Mouse (Mus musculus) gastrocnemius, adult 18-20 months (tissue): Measurements from ENCODE around the gene Klhl5. TPM values are rescaled to one million over a fixed set of nuclear protein-coding genes. Genes with fewer than 3 reads are reported as not detected.
"Not testable (repeated sequence)": the region's sequence is repeated elsewhere in the genome, so short reads cannot be mapped to it uniquely, and the experiment has no call there.

Source experiments
- DNase-seq: peaks from one replicate; pipeline ENCODE4 v3.0.0; 2021; ENCODE audit warnings: low spot score
- total RNA-seq, 2 experiments: library from RNA; stranded (reverse); gene quantifications; 2 replicates each; pipeline ENCODE4 v1.2.3; 2021

Gene Klhl5
- total RNA-seq, 2 experiments from 2014 or later = 3.6 to 5.2 TPM

DNA sequence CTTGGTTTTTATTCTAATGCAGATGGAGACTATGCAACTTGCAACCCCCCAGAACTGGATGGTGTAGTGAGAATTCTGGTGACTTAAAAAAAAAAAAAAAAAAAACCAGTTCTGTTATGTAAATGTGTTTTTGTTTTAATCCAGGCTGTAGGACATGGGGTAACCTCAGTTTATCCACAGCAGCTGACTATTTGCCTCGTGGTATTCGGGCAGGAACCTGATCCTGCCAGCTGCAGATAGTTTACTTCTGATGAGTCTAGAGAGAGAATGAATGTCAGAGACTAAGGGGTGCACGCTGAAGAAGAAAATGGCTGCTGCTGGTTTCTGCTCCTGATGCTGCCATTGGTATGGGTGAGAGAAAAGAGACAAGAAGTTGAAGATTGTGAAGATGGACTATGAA is 11.3 kb upstream of the Klhl5 start:
- no peak for DNase-seq

DNA sequence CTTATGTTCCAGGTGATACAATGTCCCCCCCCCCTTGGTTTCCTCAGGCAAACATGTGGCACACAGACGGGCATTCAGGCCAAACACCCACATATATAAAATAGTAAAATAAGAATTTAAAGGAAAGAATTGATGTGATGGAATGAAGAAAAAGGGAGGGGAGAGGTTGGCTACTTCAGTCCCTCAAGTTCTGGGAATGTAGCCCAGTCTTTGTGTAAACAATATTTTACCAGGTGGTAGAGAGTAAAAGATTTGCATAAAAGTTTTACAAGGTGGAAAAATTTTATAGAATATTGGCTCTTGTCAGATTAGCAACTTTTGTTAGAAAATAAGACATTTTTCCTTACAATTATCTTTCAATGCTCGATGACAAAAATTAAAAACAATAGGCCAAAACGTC is 10.5 kb upstream of the Klhl5 start:
- DNase-seq = no peak

DNA sequence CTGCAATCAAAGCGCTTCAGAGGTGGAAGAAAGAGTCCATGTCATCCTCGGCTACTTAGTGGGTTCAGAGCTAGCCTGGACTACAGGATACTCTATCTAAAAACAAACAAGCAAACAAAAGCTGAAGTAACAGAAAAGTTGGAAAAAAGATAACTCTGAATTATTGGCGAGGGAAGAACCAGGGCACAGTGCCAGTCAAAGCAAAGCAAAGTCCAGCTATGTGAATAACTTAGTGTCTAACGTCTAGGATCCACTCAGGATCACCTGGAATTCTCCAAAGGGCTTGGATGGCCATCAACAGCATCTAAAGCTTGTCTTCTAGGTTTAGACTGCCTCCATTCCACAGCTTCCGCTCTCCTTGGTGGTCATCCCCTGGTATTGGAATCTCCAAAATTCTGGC is 9.9 kb upstream of the Klhl5 start:
- DNase-seq = no peak

DNA sequence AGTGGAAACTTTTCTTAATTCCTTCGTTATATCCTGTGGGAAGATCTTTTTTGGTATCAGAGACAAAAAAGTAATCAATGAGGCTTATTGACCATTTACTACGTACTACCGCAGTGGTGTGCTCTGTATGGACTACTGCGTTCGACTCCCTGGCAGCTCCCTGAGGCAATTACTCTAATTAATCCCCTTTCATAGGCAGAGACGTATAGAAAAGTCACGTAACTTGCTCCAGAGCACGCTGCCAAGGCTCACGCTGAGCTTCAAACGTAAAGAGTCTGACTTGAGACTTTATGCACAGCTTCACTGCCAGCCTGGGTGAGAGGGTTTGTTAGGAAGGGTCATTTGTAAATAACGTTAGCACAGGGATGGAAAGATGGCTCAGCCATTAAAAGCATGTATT is 7.3 kb upstream of the Klhl5 start:
- DNase-seq = no peak

DNA sequence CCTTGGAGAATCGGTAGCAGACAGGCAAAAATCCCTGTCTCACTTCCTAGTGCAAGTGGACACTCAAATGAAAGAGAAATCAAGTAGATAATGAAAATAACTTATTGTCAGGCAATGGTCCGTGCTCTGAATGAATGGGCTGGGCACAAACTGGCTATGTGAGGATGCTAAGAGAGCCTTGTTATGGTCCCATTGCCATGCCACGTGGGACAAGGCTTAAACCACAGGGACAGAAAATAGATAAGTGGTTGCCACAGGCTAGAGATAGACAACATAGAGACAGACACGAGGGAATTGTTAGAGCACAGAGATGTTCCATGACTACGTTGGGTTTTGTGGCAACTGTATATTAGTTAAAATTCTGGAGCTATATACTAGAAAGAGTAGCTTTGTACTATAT is 6.1 kb upstream of the Klhl5 start:
- DNase-seq = no peak

DNA sequence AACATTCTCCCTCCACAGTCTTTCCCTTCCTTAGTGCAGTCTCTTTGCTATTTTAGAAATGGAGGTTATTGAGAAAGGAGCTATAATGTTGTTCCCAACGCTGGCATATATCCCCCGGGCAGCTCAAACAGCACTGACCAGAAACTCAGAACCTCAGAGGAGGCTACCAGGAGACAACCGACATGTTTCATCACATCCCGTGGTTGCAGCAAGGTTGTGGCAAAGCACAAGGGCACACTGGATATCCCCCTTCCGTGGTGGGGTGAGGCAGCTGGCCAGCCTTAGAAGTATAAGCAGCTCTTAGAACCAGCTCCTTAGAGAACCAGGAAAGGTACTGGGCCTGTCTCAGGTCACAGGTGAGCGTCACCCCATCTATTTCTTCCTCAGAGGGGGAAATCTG is 5.7 kb upstream of the Klhl5 start:
- DNase-seq = no peak

DNA sequence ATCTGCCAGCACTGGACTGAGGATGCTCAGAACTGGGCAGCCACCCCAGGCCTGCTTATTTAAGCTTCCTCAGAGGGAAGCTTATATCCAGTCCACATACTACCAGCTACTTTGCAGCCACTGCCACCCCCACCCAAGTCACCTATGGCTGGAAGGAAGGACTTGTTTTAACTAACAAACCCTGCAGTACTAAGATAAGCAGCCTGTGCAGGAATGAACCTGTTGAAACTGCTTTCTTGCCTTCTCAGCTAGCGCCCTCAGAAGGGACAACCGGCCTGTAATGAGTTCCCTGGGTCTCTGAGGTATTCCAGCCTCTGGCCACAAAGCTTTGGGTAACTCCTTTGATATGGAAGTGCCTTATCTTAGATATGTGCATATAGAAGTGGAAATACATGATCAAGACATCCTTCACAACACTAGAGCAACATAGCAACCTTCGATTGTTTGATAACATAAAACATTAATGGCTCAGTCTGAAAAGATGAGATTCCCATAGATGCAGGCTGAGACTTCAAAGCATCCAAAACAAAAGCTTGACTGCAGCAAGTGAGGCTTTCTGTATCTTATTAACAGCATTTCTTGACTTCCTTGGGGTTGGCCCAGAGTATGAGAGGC is 5.2 kb upstream of the Klhl5 start:
- no peak for DNase-seq

DNA sequence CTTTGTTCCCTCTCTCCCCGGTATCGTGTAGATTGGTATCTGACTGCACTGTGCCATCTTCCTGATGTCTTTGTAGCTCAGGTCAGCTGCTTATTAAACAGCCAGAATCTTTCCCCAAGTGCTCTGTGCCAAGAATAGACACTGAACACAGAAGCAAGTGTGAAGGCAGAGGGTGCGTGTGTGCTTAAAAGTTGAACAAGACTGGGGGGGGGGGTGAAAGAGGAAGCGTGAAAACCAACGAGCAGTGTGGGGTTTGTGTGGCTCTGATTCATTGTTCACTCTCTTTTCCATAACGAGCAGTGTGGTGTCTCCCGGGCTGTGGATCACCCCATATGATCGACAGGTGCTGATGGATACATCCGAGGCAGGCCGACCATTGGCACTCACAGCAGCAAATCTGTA is 4.7 kb upstream of the Klhl5 start:
- DNase-seq = no peak

DNA sequence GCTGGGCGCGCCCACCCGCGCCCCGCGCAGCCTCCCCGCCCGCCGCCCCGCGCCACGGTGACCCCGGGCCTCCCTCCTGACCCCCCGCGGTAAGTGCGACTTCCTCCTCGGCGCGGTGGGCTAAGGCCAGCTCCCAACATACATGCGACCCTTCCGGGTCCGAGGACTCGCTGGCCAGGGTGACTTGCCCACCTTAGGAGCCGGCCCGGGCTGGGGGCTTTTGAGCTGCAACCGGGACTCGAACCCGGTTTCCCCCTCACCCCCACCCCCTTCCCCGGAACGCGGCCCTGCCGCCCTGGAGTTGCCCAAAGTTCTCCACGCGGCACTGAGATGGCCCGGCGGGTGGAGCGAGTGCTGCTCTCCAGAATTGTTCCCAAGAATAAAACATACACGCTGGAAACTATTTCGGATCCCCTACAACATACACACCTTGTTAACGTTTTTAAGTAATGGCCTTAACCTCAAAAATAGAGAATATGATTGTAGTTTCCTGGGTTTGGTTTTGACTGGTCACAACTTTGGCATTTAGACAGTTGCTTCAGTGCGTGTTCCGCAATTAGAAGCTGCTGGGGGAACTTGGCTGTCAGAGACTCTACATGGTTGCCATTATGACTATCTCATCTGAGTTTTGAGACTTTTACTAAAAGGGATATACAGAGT is 564 bp downstream of the Klhl5 start:
- DNase-seq = peak; percentile 37

DNA sequence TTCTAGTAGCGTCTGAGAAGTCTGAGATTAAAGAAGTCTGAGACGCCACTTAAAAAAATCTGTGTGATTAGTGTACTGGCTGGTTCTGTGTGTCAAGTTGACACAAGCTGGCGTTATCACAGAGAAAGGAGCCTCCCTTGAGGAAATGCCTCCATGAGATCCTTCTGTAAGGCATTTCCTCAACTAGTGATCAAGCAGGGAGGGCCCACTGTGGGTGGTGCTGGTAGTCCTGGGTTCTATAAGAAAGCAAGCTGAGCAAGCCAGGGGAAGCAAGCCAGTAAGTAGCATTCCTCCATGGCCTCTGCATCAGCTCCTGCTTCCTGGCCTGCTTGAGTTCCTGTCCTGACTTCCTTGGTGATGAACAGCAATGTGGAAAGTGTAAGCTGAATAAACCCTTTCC is 4.9 kb downstream of the Klhl5 start:
- not testable (repeated sequence) for DNase-seq

DNA sequence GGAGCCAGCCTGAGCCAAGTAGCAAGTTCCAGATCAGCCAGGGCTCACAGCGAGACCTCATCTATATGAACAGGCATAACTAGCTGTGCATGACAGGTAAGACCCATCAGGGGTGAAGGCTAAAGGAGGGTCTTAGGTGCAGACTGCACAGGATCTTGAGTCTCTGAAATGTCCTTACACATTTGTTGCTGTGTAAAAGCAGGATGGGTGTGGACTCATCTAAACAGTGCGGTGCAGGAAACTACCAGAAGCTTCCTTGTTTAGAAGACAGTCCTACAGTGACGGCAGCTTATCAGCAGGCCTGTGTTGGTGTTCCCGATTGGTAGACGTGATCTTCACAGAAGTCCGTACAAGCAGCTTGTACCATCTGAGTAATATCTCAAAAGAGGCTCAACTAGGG is 6.0 kb downstream of the Klhl5 start:
- DNase-seq = no peak

DNA sequence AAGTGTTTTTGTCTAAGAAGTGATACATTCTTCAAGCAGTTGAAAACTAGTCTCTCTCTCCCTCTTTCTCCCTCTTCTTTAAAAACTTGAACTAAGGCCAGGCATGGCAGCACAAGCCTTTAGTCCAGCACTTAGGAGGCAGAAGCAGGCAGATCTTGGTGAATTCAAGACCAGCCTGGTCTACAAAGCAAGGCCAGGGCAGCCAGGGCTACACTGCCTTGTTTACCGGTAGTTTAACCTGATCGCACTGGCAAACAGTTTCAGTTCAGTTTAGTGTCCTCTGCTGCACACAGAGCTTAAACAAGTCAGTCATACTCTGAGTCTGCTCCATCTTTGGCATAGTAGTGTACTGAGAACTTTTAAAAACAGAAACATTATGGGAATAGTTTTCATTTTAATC is 9.4 kb downstream of the Klhl5 start:
- DNase-seq = no peak

DNA sequence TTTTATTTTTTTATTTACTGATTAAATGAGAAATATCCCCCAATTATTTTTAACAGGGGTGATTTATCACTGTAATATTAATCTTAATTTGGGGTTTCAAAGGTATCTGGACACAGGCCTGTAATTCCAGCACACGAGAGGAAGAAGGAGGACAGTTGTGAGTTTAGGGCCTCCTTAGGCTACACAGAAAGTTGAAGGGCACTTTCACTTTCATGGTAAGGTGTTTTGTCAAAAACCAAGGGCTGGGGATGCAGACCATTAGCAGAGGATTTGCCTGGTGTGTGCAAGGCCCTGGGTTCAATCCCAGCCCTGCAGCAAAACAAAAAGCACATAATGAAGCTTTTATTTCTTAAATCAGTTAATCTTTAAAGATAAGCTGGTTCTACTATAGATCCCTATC is 12.2 kb downstream of the Klhl5 start:
- DNase-seq = no peak

DNA sequence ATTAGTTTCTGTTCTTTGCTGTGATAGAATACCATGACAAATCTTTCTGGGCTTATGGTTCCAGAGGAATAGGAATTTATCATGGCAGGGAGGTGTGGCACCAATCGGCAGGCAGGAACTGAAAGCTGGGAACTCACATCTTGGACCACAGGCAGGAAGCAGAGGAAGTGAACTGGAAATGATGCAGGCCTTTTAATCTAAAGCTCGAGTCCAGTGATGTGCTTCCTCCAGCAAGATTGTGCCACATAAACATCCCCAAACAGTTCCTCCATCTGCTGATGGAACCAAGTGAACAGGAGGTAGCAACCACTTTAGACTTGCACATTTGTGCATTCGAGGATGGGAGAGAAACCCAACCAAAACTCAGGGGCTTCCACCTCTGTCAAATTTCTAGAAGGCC is 12.6 kb downstream of the Klhl5 start:
- no peak for DNase-seq

DNA sequence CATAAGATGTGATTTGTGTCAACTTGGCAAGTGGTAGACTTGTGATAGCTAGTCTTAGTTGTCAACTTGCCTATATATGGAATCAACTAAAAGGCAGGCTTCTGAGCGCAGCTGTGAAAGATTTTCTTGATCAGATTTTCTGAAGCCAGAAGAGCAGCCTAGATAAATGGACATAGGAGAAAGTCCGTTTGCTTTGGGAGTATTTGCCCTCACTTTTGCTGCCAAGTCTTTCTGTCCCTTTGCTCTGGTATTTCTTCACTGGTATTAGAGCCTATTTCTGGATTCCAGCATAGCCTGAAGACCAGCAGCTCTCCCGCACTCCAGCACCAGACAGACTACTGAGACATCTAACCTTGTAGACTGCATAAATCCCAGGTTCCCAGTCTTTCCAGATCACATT is 15.3 kb downstream of the Klhl5 start:
- DNase-seq = no peak

DNA sequence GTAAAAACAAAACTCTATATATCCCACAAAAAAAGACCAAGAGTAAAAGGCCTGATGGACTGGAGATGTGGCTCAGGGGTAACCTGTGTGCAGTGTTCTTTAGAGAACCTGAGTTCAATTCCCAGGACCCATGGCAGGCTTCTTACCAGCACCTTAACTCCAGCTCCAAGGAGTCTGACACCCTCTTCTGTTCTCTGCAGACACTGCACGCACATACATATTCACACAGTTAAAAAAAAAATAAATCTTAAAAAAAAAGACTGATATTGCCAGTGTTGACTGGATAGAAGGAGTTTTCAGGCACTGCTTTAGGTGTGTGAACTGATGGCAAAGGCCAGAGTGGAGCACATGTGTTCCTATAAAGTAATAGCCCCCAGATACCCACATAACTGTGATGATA is 18.8 kb downstream of the Klhl5 start:
- DNase-seq = no peak

DNA sequence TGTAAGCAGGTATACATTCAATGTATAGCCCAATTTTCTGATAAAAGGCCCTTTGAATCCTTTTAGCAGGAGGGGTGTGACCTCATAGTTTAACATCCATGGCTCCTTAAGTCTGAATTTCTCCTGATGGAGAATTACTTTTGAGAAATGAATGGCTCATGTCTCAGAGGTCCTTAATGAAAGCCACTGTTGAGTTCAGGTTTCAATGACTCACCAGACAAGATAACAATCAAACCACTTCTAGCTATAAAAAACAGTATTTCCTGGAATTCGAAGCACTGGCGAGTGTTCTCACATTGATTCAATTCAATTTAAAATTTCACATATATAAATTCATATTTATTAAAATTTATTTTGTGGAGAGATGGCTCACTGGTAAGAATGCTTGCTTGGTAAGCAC is 21.1 kb downstream of the Klhl5 start:
- no peak for DNase-seq

DNA sequence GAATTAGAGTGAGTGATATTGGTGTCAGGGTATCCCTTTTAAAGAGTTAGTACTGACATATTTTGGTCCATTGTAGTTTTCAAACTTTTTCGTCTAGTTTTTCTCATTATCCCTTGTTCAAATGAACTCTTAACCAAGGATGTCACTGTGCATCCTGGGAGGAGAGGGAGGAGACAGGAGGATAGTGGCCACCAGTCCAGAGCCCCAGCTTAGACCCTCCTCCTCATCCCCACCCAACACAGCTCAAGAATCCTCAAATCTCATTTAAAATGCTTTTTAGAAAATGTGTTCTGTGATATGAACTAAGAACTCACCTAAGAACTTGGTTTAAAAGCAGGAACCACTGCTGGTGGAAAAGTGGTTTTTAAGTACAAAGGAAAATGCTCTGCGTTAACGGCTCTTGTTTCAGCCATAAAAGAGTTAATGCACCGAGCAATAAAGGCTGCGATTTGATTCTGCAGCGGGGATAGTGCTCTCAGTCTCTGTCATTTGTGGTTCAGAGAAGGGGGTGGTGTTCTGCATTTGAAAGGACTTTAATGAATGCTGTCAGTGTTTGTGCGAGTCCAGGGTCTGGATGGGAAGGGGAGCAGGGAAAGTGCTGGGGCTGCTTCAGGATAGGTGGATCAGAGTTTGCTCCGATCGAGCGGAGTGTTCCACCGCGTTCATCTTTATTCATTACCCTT is 23.3 kb downstream of the Klhl5 start:
- DNase-seq = no peak

DNA sequence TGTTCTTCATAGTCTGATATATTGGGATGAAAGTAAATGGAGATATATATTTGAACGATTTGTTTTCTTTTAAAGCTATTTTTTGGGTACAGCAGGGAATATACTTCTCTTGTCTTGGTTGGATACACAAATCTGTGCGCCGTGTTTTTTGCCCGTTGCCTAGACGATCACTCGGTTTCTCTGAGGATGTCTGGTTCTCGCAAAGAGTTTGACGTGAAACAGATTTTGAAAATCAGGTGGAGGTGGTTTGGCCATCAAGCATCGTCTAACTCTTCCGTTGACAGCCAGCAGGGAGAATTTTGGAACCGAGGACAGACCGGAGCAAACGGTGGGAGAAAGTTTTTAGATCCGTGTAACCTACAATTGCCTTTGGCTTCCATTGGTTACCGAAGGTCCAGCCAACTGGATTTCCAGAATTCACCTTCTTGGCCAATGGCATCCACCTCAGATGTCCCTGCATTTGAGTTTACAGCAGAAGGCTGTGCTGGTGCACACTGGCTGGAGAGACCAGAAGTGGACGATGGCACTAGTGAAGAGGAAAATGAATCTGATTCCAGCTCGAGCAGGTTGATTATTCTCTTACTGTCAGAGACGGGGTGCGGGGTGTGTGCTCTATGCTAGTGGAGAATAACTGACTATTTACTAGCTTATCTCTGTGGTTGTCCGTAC is 24.0 kb downstream of the Klhl5 start:
- no peak for DNase-seq

DNA sequence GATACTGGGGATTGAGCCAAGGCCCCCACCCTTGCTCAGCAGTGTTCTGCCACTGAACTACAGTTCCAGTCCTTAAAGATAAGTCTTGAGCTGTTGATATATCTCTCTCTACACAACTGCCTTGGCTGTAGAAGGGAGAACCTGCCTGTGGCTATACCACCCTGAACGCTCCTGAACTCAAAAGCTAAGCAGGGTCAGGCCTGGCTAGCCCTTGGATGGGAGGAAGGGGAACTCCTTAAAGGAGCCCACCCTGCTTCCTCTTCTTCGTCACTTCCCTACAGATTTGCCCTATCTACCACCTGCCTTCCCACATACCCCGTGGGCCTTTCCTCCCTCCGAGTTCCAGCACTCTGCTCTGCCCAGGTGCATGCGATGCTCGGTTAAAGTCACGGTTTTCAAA is 28.8 kb downstream of the Klhl5 start:
- no peak for DNase-seq

DNA sequence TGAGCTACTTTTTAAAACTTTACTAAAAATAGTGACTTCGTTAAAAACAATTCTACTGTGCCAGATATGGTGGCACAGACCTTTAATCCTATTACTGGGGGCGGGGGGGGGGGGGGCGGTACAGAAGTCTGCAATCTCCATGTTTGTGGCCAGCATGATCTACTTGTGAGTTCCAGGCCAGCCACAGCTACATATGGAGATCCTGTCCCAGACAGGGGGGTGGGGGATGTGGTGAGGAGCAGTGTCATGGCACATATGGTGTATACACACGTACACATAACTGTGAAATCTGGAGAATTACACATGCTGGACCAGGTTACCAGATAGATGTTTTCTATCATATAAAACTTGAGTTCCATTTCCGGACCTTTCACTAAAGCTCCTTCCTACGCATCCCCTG is 29.7 kb downstream of the Klhl5 start:
- DNase-seq = no peak

DNA sequence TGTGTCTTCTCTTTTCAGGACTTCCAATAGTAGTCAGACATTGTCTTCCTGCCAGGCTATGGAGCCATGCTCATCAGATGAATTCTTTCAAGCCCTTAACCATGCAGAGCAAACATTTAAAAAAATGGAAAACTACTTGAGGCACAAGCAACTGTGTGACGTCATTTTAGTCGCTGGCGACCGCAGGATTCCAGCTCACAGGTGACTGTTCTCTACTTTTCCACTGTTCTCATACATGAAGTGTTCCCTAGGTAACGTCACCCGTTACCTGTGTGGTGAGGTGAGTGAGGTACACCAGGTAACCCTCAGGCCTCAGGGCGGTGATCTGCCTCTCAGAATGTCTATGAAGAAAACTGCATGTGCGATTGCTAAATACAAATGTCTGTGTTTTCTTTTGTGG is 33.9 kb downstream of the Klhl5 start:
- no peak for DNase-seq

DNA sequence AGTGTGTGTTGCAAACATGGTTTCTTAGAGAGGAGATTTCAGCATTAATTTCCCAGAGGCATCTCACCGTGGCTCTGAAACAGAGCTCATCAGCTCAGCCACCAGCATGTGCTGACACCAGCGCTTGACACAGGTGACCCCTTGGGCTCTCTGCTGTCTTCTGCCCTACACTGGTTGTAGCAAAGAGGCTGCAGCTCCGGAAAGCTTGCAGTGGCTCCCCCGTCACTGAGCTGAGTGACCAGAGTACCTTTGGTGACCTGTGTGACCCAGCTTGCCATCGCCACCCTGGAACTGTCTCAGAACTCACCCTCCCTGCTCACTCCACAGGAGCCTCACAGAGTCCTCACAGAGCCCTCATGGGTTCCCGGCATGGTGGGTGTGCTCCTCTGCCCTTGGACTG is 34.9 kb downstream of the Klhl5 start:
- DNase-seq = no peak
